ENCODE assay signal across 18 mouse cellular contexts in genomic region chrX:12855425-12855824, GRCm38 (mm10).
DNase-seq lines count a peak whose midpoint lies in the region; ATAC-seq and TF ChIP-seq lines count a peak whose summit lies in the region.
"Had no signal": no experiment of that assay in that cellular context is flagged by ENCODE, and none has a peak within 500 bp of the region (broad histone marks: within the 10 kb centered on the region; RNA-seq: fewer than 3 reads in every experiment).

No protein-coding gene starts in this region.

- no peak for TF ChIP-seq CTCF in lung, adult 2 months (IDR thresholded peaks at IDR 0.05; ENCODE audit: insufficient read depth, low read length)

- DNase-seq in heart, adult 18-20 months: peak; percentile 35 to 56
- DNase-seq in Muller cell, postnatal 12 days (ENCODE audit: inconsistent ontology term): peak; percentile 84
- DNase-seq in gastrocnemius, postnatal 10 days: peak; percentile 44
- DNase-seq in lung, adult 2 months: peak; percentile 26
- no peak for DNase-seq in embryonic facial prominence, embryonic 10.5 days (ENCODE audit: low spot score)
- no peak for DNase-seq in ovary, postnatal 10 days (ENCODE audit: low spot score)
- no peak for DNase-seq in cerebellum, adult 11 months
- DNase-seq: cerebellum, adult 18-20 months; layer of hippocampus, adult 9-11 months; liver, postnatal 0 days; right cerebral cortex, adult 18-20 months; thymus, postnatal 4 days had no signal

- no peaks in the 10 kb centered on the region for H3K36me3 ChIP-seq in heart, embryonic 12.5 days
- no peaks in the 10 kb centered on the region for H3K36me3 ChIP-seq in embryonic facial prominence, embryonic 10.5 days (replicated peaks)
- H3K36me3 ChIP-seq: heart, embryonic 15.5 days; midbrain, embryonic 13.5 days; neural tube, embryonic 13.5 days had no signal

- no peak overlapping the region for H3K4me3 ChIP-seq in heart, embryonic 12.5 days
- no peak overlapping the region for H3K4me3 ChIP-seq in lung, adult 2 months (replicated peaks; ENCODE audit: extremely low read depth, low read depth, low read length)
- H3K4me3 ChIP-seq in embryonic facial prominence, embryonic 10.5 days: no peak overlapping the region
- H3K4me3 ChIP-seq: heart, embryonic 15.5 days; midbrain, embryonic 13.5 days; neural tube, embryonic 13.5 days had no signal

- H3K4me2 ChIP-seq in heart, embryonic 12.5 days: no peak overlapping the region
- H3K4me2 ChIP-seq: heart, embryonic 15.5 days; midbrain, embryonic 13.5 days; neural tube, embryonic 13.5 days had no signal

- H3K4me1 ChIP-seq in heart, embryonic 12.5 days (replicated peaks): peaks cover 17% of the 10 kb centered on the region
- H3K4me1 ChIP-seq in lung, adult 2 months (ENCODE audit: control insufficient read depth, insufficient read depth, low read length): no peaks in the 10 kb centered on the region
- H3K4me1 ChIP-seq in embryonic facial prominence, embryonic 10.5 days: peaks cover 19% of the 10 kb centered on the region

- WGBS in heart, embryonic 12.5 days: 54% methylated on average over 4 of the region's 4 CpGs
- WGBS in lung, adult 2 months: 65% methylated on average over 4 of the region's 4 CpGs
- WGBS in embryonic facial prominence, embryonic 10.5 days: 75% methylated on average over 4 of the region's 4 CpGs

- H3K27me3 ChIP-seq in heart, embryonic 12.5 days (replicated peaks): no peaks in the 10 kb centered on the region
- H3K27me3 ChIP-seq in embryonic facial prominence, embryonic 10.5 days (replicated peaks; ENCODE audit: low read depth, poor library complexity, severe bottlenecking): peaks cover 20% of the 10 kb centered on the region; the same call in 1 of the 2 replicates
- H3K27me3 ChIP-seq: heart, embryonic 15.5 days; midbrain, embryonic 13.5 days; neural tube, embryonic 13.5 days had no signal

- no peak overlapping the region; the same call in 1 of the 2 replicates for H3K27ac ChIP-seq in heart, embryonic 12.5 days (ENCODE audit: poor library complexity, severe bottlenecking)
- H3K27ac ChIP-seq in embryonic facial prominence, embryonic 10.5 days (replicated peaks): no peak overlapping the region
- H3K27ac ChIP-seq: heart, embryonic 15.5 days; midbrain, embryonic 13.5 days; neural tube, embryonic 13.5 days had no signal

- H3K9ac ChIP-seq in heart, embryonic 12.5 days: no peak overlapping the region
- H3K9ac ChIP-seq: heart, embryonic 15.5 days; liver, postnatal 0 days; midbrain, embryonic 13.5 days; neural tube, embryonic 13.5 days had no signal

- H3K9me3 ChIP-seq in heart, embryonic 12.5 days (replicated peaks): no peaks in the 10 kb centered on the region
- no peaks in the 10 kb centered on the region for H3K9me3 ChIP-seq in embryonic facial prominence, embryonic 10.5 days
- H3K9me3 ChIP-seq: heart, embryonic 15.5 days; midbrain, embryonic 13.5 days; neural tube, embryonic 13.5 days had no signal

- TF ChIP-seq POLR2A in lung, adult 2 months (IDR thresholded peaks at IDR 0.05; ENCODE audit: borderline replicate concordance, extremely low read depth, low read depth, low read length): no peak

- ATAC-seq in heart, embryonic 12.5 days (ENCODE audit: insufficient number of reproducible peaks, low FRiP score): no peak
- ATAC-seq: forebrain, embryonic 16.5 days; intestine, embryonic 16.5 days; liver, postnatal 0 days; midbrain, embryonic 13.5 days had no signal

Comparison
In these comparisons a context has a peak if more than half of its experiments do, and no peak if none do; other contexts are left out.
1. DNase-seq: peak in heart, adult 18-20 months (2 of 2), Muller cell, postnatal 12 days (single experiment), gastrocnemius, postnatal 10 days (single experiment) and lung, adult 2 months (single experiment); none in embryonic facial prominence, embryonic 10.5 days (single experiment), ovary, postnatal 10 days (single experiment) and cerebellum, adult 11 months (single experiment).